Mouse (Mus musculus) 3T3-L1 (cell line): ENCODE measurements at regions not wholly inside any gene's neighbourhood (a gene's known extent, or its start where the extent isn't known, plus 50 kb on each side); places are given as distances from the start of the nearest gene placed in this dataset.

Source experiments
- DNase-seq: peaks from one replicate; pipeline ENCODE4 v3.0.0-alpha.2; 2015; ENCODE audit warnings: low read depth, low spot score

GRCm38 (mm10) chr6:98754487-98754886 is 411.9 kb upstream of the Gm765 start:
- DNase-seq = no peak

- DNase-seq = no peak
Observed at GRCm38 (mm10) chr6:98748618-98749017, 406.1 kb upstream of the Gm765 start.

GRCm38 (mm10) chr6:98746976-98747375 is 404.4 kb upstream of the Gm765 start:
- no peak for DNase-seq

- no peak for DNase-seq
Observed at GRCm38 (mm10) chr6:98740447-98740846, 397.9 kb upstream of the Gm765 start.

- peak; percentile 5 for DNase-seq
Observed at GRCm38 (mm10) chr6:98731010-98731530, 388.5 kb upstream of the Gm765 start.

DNA sequence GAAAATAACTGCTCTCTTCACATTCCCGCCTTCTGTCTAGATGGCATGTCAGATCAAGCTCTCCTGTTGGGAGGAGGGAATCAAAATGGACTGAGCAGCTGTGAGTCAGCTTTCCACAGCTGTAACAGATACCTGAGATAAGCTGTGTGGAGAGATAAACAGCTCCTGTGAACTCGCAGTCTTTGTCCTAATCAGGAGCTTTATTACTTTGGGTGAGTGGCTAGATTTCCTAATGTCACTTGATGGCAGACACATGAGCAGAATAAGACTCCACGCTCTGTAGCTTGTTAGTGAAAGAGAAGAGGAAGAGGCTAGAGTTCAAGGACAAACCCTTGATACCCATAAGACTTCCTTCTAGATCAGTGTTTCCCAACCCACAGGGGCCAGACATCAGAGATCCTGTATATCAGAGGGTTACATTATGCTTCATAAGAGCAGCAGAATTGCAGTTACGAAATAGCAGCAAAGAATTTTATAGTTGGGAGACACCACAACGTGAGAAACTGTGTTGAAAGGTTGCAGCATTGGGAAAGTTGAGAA is 384.1 kb upstream of the Gm765 start:
- DNase-seq = no peak

DNA sequence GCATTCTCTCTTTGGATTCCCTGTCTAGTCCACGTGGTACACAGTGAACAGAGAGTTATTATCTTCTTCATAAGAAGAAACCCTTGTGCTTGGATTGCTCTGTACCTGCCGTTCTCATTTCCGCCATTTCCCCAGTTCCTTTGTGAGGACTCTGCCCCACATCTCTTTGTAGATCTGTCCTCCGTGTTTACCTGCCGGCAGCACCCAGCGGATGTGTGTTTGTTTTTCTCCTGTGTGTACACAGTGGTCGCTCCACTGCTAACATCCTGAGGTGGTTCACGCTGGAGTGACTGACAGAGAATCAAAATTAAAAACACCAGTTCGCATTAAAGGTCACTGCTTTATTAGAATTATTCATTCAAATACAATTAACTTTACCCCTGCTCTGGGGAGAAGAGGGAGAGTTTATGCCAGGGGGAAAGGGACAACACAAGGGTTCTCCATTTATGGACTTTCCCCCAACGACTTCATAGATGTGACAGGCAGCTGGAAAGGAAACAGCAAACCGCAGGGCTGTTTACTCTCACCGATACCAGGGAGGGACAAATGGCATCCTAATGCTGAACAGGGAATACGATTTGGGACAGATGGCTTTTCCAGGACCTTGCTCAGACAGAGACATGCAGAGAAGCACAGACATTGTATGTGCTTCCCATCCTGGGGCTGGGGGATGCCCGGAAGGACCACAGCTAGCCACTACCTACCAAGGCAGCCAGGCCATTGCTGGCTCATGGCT is 362.5 kb upstream of the Gm765 start:
- no peak for DNase-seq

DNA sequence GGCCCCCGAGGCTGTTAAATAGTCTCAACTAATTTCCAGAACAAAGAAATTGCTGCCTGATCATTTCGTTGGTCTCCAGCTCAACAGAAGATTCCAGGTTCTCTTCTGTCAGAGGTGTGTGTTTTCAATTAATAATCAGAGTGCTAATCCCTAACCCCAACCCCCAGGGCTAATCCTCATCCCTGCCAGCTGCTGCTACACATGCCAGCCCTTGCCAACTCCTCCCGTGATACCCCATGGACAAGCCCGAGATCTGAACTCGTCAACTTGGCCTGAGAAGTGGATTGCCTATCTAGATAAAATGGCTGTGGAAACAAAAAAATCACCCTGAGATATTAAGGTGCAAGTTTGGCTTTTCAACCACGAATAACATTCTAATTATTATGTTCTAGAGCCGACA is 355.0 kb upstream of the Gm765 start:
- DNase-seq = no peak

DNA sequence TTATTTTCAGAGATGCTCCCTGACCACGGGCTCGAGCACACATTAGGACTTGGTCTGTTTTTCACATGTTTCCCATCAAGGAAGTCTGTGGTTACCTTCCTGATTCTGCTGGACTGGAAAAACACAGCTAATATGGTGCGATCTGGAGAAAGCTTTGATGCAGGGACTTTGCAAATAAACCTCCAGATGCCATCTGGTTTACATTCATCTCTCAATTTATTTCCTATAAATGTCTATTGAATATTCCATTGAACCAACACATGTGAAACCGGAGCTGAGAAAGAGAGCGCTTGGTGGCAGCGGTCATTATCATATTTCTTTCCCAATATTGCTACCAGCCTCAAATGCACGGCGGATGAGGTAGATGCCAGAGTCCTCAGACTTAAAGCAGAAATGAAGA is 350.9 kb upstream of the Gm765 start:
- DNase-seq = no peak

GRCm38 (mm10) chr6:98690133-98690532 is 347.6 kb upstream of the Gm765 start:
- no peak for DNase-seq

DNA sequence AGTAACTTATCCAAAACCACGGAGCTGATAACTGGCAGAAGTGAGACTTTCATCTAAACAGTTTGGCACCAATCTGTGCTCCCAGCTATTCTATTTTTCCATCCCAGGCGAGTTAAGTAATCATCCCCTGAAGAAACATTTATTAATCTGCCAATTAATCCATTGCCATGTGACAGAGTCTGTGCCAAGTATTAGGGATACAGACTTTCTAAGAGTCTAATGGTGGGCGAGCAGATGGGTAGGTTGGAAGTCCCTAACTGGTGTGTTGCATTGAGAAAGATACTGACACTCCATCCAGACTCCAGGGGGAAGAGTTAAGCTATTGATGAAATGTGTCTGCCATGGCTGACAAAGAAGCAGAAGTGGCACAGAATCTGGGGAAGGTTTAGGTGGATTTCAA is 346.8 kb upstream of the Gm765 start:
- DNase-seq = no peak

GRCm38 (mm10) chr6:98688624-98689023 is 346.1 kb upstream of the Gm765 start:
- DNase-seq = no peak

GRCm38 (mm10) chr6:98666388-98666989 is 323.9 kb upstream of the Gm765 start:
- DNase-seq = no peak

GRCm38 (mm10) chr6:98651827-98652226 is 309.3 kb upstream of the Gm765 start:
- no peak for DNase-seq

- DNase-seq = no peak
Observed at GRCm38 (mm10) chr6:98651315-98651714, 308.8 kb upstream of the Gm765 start.

DNA sequence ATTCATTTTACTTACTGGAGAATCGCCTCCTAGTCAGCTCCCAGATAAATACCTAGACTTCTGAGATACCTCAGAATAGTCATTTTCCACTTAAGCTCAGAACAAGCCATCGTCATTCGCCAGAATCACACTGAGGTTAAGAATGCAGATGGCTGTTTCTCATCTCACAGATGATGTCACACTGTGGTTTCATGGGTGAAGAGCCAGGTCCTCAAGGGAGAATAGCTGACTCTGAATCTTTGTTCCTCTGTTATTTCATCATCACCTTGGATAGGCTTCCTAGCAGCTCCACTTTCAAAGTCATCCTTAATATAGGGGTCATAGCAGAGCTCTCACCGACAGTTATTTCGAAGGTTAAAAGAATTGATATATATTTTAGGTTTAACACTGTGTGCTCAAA is 297.8 kb upstream of the Gm765 start:
- DNase-seq = peak; percentile 68

GRCm38 (mm10) chr6:98635816-98636215 is 293.3 kb upstream of the Gm765 start:
- no peak for DNase-seq

GRCm38 (mm10) chr6:98632278-98633063 is 289.9 kb upstream of the Gm765 start:
- peak; percentile 33 for DNase-seq

DNA sequence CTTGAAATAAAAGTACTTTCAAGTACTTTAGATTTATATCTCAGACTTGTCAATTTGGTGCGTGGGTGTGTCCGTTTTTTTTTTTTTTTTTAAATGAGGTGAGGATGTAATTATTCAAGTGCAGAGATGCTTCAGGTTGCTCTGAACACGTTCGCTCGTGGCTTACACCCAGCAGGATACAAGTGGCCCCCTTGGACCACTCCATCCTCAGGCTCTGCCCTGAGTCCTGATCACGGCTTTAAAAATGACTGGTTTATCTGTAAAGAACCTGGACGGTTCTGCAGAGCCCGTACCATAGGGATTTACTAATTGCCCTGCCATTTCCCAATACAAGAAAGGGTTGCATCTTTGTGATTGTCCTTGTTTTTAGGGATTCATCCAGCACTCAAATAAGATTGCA is 288.7 kb upstream of the Gm765 start:
- no peak for DNase-seq

DNA sequence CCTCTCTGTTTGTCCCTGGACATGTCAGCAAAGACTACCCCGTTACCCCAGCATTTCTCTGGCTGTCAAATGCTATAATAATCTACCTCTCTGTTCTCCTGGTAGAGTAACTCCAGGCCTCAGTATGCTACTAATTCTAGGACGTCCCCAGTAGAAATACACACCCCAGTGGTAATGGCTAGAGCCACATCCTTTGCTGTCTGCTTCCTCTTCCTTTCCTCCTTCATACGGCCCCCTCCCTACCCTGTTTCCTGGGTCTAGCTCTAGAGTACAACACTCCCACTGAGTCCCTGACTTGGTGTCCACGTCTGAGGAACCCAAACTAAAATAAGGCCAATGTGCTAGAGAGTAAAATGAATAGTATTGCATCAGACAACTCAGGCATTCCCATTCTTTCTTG is 287.1 kb upstream of the Gm765 start:
- DNase-seq = no peak

- no peak for DNase-seq
Observed at GRCm38 (mm10) chr6:98626435-98626834, 283.9 kb upstream of the Gm765 start.

- DNase-seq = no peak
Observed at GRCm38 (mm10) chr6:98620886-98621285, 278.3 kb upstream of the Gm765 start.
